Mouse (Mus musculus): ENCODE measurements around the gene Nrcam. TPM values are rescaled to one million over a fixed set of nuclear protein-coding genes. Genes with fewer than 3 reads are reported as not detected.

Nrcam gene
- polyA plus RNA-seq, 1 experiment from 2014 or later: 50.1 TPM

Other genes with a start within 250 kb of the Nrcam start
- 20.3 and 20.9 TPM in 2 replicates for gene Dnajb9, start 118.6 kb upstream of the Nrcam start, polyA plus RNA-seq (2014; fragmentation: Nextera tagmentation; extraction: Ambion mirVana)
- gene Pnpla8, start 107.5 kb upstream of the Nrcam start, polyA plus RNA-seq (2014; fragmentation: Nextera tagmentation; extraction: Ambion mirVana): 70.1 and 82.3 TPM in 2 replicates